ENCODE assay signal across 8 mouse cellular contexts in the genomic region with DNA sequence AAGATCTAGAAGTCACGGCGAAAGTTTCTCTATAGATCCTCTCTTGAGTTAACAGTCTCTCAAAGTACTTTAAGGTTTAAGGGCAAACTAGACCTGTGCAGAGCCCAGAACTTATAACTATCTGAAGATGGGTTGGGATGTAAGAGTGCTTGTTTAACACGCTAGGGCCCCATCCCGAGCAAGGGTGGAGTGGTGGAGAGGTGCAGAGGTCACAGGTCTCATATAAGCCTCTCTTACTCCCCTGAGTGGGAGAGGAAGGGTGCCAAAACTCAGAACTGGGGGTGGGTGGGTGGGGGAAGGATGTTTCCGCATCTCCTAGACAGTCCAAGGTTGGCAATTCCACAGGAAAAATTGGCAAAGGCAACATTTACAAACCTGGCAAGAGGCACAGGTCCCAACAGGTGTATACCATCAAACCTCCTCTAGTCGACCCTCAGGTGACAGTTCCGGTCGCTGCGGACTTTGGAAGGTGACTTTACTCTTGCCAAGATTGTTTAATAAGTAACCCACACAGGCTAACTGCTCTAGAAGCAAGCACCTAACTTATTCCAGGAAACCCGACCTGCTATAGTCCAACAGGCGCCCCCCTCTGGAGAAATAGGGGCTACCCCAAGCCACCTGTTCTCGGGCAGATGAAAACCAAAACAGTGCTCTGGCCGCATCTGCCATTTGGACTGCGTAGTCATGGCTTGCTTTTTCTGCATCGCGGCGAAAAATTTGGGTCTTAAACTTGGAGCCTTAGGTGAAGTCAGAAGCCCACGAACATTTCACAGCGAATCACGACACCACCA. TPM values are rescaled to one million over a fixed set of nuclear protein-coding genes. Genes with fewer than 3 reads are reported as not detected.
DNase-seq lines count a peak whose midpoint lies in the region; ATAC-seq and TF ChIP-seq lines count a peak whose summit lies in the region.

No protein-coding gene starts in this region.

- DNase-seq in layer of hippocampus, adult 2 months (ENCODE audit: low spot score in 2 of 2), result no peak
- no peak for DNase-seq in layer of hippocampus, adult 9-11 months
- peak; percentile 69 for DNase-seq in embryo, embryonic 9.5 days (ENCODE audit: extremely low spot score)
- peak; percentile 66 for DNase-seq in liver
- peak; percentile 71 for DNase-seq in thymus, adult 2 months
- no peak for DNase-seq in frontal cortex, adult 2 months (ENCODE audit: extremely low spot score in 1 of 2, low spot score in 1 of 2)

- no peak for ATAC-seq in hindbrain, embryonic 13.5 days (ENCODE audit: low FRiP score)
- ATAC-seq in midbrain, embryonic 15.5 days (replicated peaks), result no peak

- H3K36me3 ChIP-seq in hindbrain, embryonic 13.5 days, result no peaks in the 10 kb centered on the region
- H3K36me3 ChIP-seq in midbrain, embryonic 15.5 days (replicated peaks), result no peaks in the 10 kb centered on the region
- H3K36me3 ChIP-seq in thymus, adult 2 months (ENCODE audit: control insufficient read depth, insufficient read depth, low read length), result no peaks in the 10 kb centered on the region

- peaks cover 25% of the 10 kb centered on the region; the same call in 1 of the 2 replicates for H3K27me3 ChIP-seq in hindbrain, embryonic 13.5 days
- 0 out of 2 replicates have a peak, but pooled peaks cover 15% of the 10 kb centered on the region for H3K27me3 ChIP-seq in midbrain, embryonic 15.5 days (replicated peaks)
- no peaks in the 10 kb centered on the region for H3K27me3 ChIP-seq in thymus, adult 2 months (ENCODE audit: control insufficient read depth, insufficient read depth, low read length)

- TF ChIP-seq CTCF in layer of hippocampus, adult 2 months (conservative IDR thresholded peaks at IDR 0.05), result peak; percentile 69
- TF ChIP-seq CTCF in thymus, adult 2 months (IDR thresholded peaks at IDR 0.05; ENCODE audit: borderline replicate concordance, control insufficient read depth, extremely low read depth, insufficient read depth, low read length, poor library complexity), result no peak

- peak overlapping the region; percentile 96 for H3K4me2 ChIP-seq in hindbrain, embryonic 13.5 days
- H3K4me2 ChIP-seq in midbrain, embryonic 15.5 days, result peak overlapping the region; percentile 82

- peaks cover 20% of the 10 kb centered on the region for H3K4me1 ChIP-seq in hindbrain, embryonic 13.5 days (replicated peaks)
- peaks cover 17% of the 10 kb centered on the region for H3K4me1 ChIP-seq in midbrain, embryonic 15.5 days
- H3K4me1 ChIP-seq in thymus, adult 2 months (replicated peaks; ENCODE audit: control insufficient read depth, insufficient read depth, low read length), result peaks cover 7% of the 10 kb centered on the region; the same call in 1 of the 2 replicates

- peak overlapping the region; percentile 76 for H3K27ac ChIP-seq in layer of hippocampus, adult 2 months
- H3K27ac ChIP-seq in hindbrain, embryonic 13.5 days, result no peak overlapping the region; the same call in 1 of the 2 replicates
- no peak overlapping the region for H3K27ac ChIP-seq in midbrain, embryonic 15.5 days
- H3K27ac ChIP-seq in thymus, adult 2 months (ENCODE audit: control insufficient read depth, insufficient read depth, low read length), result no peak overlapping the region

- peak overlapping the region; percentile 72 for H3K4me3 ChIP-seq in layer of hippocampus, adult 2 months
- peak overlapping the region; percentile 55 for H3K4me3 ChIP-seq in hindbrain, embryonic 13.5 days
- H3K4me3 ChIP-seq in midbrain, embryonic 15.5 days, result peak overlapping the region; percentile 45
- peak overlapping the region; percentile 64 for H3K4me3 ChIP-seq in thymus, adult 2 months (ENCODE audit: control insufficient read depth, insufficient read depth, low read length)

- TF ChIP-seq POLR2A in thymus, adult 2 months (IDR thresholded peaks at IDR 0.05; ENCODE audit: control insufficient read depth, extremely low read depth, insufficient read depth, low read length, poor library complexity), result no peak; the same call in 1 of the 2 replicates

- H3K9ac ChIP-seq in hindbrain, embryonic 13.5 days, result peak overlapping the region; percentile 69
- H3K9ac ChIP-seq in midbrain, embryonic 15.5 days, result peak overlapping the region; percentile 43; the same call in 1 of the 2 replicates

- H3K9me3 ChIP-seq in hindbrain, embryonic 13.5 days, result no peaks in the 10 kb centered on the region
- no peaks in the 10 kb centered on the region for H3K9me3 ChIP-seq in midbrain, embryonic 15.5 days

- WGBS in hindbrain, embryonic 13.5 days, result 24% methylated on average over 20 of the region's 20 CpGs
- WGBS in midbrain, embryonic 15.5 days, result 26% methylated on average over 20 of the region's 20 CpGs
- WGBS in thymus, adult 2 months, result 32% methylated on average over 20 of the region's 20 CpGs

RNA-seq across cellular contexts. Expression of a gene that starts 2.0 kb away (rescaled TPM):
- total RNA-seq in layer of hippocampus, adult 2 months (2021), result 1 to 10 TPM; 4.5 to 4.7 TPM
- polyA plus RNA-seq in hindbrain, embryonic 13.5 days (2015; fragmentation: Nextera tagmentation; extraction: Ambion mirVana), result 5.0 and 6.1 TPM in 2 replicates
- polyA plus RNA-seq in midbrain, embryonic 15.5 days (2015; fragmentation: Nextera tagmentation; extraction: Ambion mirVana), result 5.6 and 5.8 TPM in 2 replicates
- 2.6 and 2.8 TPM in 2 replicates for polyA plus RNA-seq in thymus, adult 2 months (2012; rRNA removed)
- polyA plus RNA-seq in frontal cortex, adult 2 months (2012; rRNA removed), result 3.8 and 4.0 TPM in 2 replicates

RNA-seq across cellular contexts. Expression of a gene that starts 3.5 kb away (rescaled TPM):
- total RNA-seq in layer of hippocampus, adult 2 months (2021), result not detected
- polyA plus RNA-seq in hindbrain, embryonic 13.5 days (2015; fragmentation: Nextera tagmentation; extraction: Ambion mirVana), result not detected in 2 replicates
- not detected in 2 replicates for polyA plus RNA-seq in midbrain, embryonic 15.5 days (2015; fragmentation: Nextera tagmentation; extraction: Ambion mirVana)
- not detected in 2 replicates for polyA plus RNA-seq in thymus, adult 2 months (2012; rRNA removed)
- not detected in 2 replicates for polyA plus RNA-seq in frontal cortex, adult 2 months (2012; rRNA removed)

Comparison
In these comparisons a context has a peak if more than half of its experiments do, and no peak if none do; other contexts are left out.
1. DNase-seq: peak in embryo, embryonic 9.5 days (single experiment), liver (single experiment) and thymus, adult 2 months (single experiment); none in layer of hippocampus, adult 2 months (0 of 2), layer of hippocampus, adult 9-11 months (single experiment) and frontal cortex, adult 2 months (0 of 2).
2. Peak in every context shown above with its lines, with median percentiles within 50 percentile points of each other: H3K4me3 ChIP-seq.